Mouse (Mus musculus) heart, embryonic 14.5 days (tissue): Measurements from ENCODE around the gene Elf2. TPM values are rescaled to one million over a fixed set of nuclear protein-coding genes. Genes with fewer than 3 reads are reported as not detected.

Experiments
- ATAC-seq: fragments of 200-750 bp; cut with Nextera tagmentation; 2 replicates; pipeline ENCODE4 v1.8.0; 2017; ENCODE audit warnings: low read depth, moderate TSS enrichment; ENCODE audit not compliant: insufficient number of reproducible peaks, insufficient read depth, low FRiP score
- H3K27ac ChIP-seq, 2 experiments: fragments of 200-500 bp in 1 of 2; fragments of 300-500 bp in 1 of 2; sonication (generic) in 1 of 2; replicated peaks in 1 of 2; 2 replicates each; pipeline ENCODE4 v1.5.1; 2012 to 2014; ENCODE audit warnings: low read depth in 2 of 2, low read length in 2 of 2, control low read depth in 1 of 2, mild to moderate bottlenecking in 1 of 2, mixed read lengths in 1 of 2; ENCODE audit not compliant: control insufficient read depth in 1 of 2, insufficient read depth in 1 of 2
- H3K27me3 ChIP-seq: fragments of 300-500 bp; sonication (generic); 2 replicates; pipeline ENCODE4 v1.6.1; 2014; ENCODE audit warnings: mild to moderate bottlenecking, low read length, control low read depth; ENCODE audit not compliant: control insufficient read depth, insufficient read depth
- H3K36me3 ChIP-seq: fragments of 300-500 bp; sonication (generic); 2 replicates; pipeline ENCODE4 v1.6.1; 2014; ENCODE audit warnings: mild to moderate bottlenecking, control low read depth, low read length, mixed read lengths; ENCODE audit not compliant: control insufficient read depth, insufficient read depth
- H3K4me1 ChIP-seq, 2 experiments: fragments of 200-500 bp in 1 of 2; fragments of 300-500 bp in 1 of 2; sonication (generic) in 1 of 2; 2 replicates each; pipeline ENCODE4 v1.6.1; 2012 to 2014; ENCODE audit warnings: low read length in 2 of 2, control low read depth in 1 of 2, mixed read lengths in 1 of 2; ENCODE audit not compliant: control insufficient read depth in 2 of 2, insufficient read depth in 2 of 2
- H3K4me2 ChIP-seq: fragments of 300-500 bp; sonication (generic); 2 replicates; pipeline ENCODE4 v1.6.1; 2014; ENCODE audit warnings: mild to moderate bottlenecking, low read length
- H3K4me3 ChIP-seq, 2 experiments: fragments of 200-500 bp in 1 of 2; fragments of 300-500 bp in 1 of 2; sonication (generic) in 1 of 2; 2 replicates each; pipeline ENCODE4 v1.5.1; 2012 to 2014; ENCODE audit warnings: low read length in 2 of 2, mild to moderate bottlenecking in 2 of 2, control low read depth in 1 of 2, low read depth in 1 of 2, moderate library complexity in 1 of 2; ENCODE audit not compliant: control insufficient read depth in 1 of 2, insufficient read depth in 1 of 2
- H3K9ac ChIP-seq: fragments of 300-500 bp; sonication (generic); 2 replicates; pipeline ENCODE4 v1.6.1; 2014; ENCODE audit warnings: mild to moderate bottlenecking, low read length
- H3K9me3 ChIP-seq: fragments of 300-500 bp; sonication (generic); 2 replicates; pipeline ENCODE4 v1.6.1; 2016; ENCODE audit warnings: low read length, control low read depth; ENCODE audit not compliant: control insufficient read depth
- WGBS: fragments of 180-500 bp; shearing (Covaris S2); extraction: QIAGEN DNeasy Blood & Tissue Kit; methylation state at CpG from one replicate; pipeline ENCODE4 v1.1.7; 2014; 5-methylcytosine and 5-hydroxymethylcytosine counted together
- polyA plus RNA-seq: library from polyadenylated mRNA; unstranded; fragments of >200 nt; fragmentation: Nextera tagmentation; extraction: Ambion mirVana; gene quantifications from 2 replicates; pipeline ENCODE4 v1.2.1, GENCODE M21; 2014

Elf2 gene
- polyA plus RNA-seq, 1 experiment from 2014 or later, result 60.7 TPM

DNA sequence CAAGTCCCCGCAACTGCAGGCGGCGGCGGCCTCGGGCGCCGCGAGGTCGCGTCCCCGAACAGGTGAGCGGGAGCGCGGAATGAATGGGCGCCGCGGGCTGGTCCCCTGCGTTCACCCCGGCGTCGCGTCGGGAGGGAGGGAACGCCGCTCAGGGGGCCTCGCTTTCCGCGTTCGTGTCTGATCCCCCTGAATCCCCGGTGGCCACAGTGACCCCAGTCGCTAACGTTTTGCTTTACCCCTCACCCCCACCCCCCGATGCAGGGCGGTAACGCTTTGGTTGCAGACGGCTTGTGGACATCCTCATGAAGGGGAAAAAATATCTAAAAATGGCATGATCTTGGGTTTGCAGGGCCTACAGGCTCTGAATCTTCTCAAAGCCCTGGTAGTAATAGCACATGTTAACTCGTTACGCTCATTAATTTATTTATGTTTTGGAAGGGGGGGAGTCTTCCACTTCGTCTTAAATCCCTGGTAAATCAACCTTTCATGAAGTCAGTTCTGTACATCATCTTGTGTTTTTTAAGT, 115.2 kb downstream of the Elf2 start:
- no peak for ATAC-seq
- Histone ChIP-seq H3K4me3 (peak overlapping the region; percentile 82 to 85), H3K9me3 (no peaks in the 10 kb centered on the region), H3K9ac (peak overlapping the region; percentile 94), H3K27ac (peak overlapping the region; percentile 96 to 97; a peak in 2 of 4 replicates), H3K27me3 (no peaks in the 10 kb centered on the region), H3K4me2 (peak overlapping the region; percentile 80), H3K4me1 (peaks cover 21 to 54% of the 10 kb centered on the region in 2 experiments), H3K36me3 (0 out of 2 replicates have a peak, but pooled peaks cover 3% of the 10 kb centered on the region)
- 1% methylated on average over 39 of the region's 39 CpGs for WGBS

DNA sequence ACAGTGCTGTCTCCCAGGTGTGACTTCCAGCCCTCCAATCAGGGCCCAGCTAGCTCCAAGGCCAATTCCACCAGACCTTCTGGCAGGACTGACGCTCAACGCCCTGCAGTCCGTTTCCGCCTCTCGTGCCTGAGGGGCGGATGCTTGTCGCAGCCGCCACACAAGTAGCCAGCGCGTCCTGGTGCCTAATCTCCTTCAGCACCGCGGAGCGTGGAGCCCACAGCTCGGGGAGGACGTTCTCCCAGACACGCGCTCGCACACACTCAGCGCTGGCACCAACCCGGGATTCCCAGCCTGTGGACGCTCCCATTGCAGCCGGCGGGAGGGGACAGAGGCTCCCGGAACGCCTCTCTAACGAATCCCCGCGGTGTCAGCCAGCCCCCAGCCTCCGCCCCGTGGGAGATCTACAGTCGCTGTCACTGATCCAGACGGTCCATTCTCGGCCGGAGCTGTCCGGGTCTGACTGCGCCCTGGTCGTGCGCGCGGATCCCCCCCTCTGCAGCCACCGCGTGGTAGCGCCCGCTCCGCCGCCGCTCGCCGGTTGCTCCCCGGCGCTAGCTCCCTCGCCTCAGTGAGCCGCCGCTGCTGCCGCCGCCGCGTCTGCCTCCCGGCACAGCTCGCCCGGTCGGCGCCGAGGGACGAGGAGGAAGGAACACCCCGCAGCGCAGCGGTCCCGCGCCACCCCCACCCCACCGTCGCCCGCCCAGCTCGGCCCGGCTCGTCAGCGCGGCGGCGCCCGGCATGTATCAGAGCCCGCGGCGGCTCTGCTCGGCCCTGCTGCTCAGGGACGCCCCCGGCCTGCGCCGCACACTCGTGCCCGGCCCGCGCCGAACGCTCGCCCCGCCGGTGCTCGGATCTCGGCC, 115.9 kb downstream of the Elf2 start, which contains the start of gene Noct:
TSS of gene Noct (plus strand) at position 85 of the 863 bp plus-strand sequence.
- Histone ChIP-seq H3K36me3 (0 out of 2 replicates have a peak, but pooled peaks cover 3% of the 10 kb centered on the region), H3K4me2 (peak within 1 kb of the TSS; percentile 80), H3K4me3 (peak within 1 kb of the TSS; percentile 82 to 85), H3K9ac (peak within 1 kb of the TSS; percentile 94), H3K27me3 (no peaks in the 10 kb centered on the region), H3K27ac (peak within 1 kb of the TSS; percentile 96 to 97), H3K9me3 (no peaks in the 10 kb centered on the region), H3K4me1 (peaks cover 20 to 49% of the 10 kb centered on the region in 2 experiments)
- ATAC-seq, result peak; percentile 85
- under 1% methylated on average over 91 of the region's 100 CpGs for WGBS

DNA sequence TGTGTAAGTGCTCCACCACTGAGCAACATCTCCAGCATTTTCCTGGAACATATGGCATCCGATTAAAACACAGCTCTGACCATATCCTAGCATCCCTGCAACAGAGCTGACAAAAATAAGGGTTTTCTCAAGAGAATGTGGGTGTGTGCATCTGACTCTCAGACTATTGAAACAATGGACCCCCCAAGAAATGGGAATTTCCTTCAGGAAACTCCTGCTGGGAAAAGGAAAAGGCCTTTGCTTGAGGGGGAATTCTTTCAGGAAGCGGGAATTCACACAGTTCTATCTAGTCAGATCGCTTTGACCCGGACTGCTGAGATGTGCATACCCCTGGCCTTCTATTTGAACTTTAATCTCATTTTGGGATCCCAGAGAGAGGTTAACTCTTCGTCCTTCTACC, 116.9 kb downstream of the Elf2 start:
- peaks cover 20 to 49% of the 10 kb centered on the region in 2 experiments for H3K4me1 ChIP-seq
- peak overlapping the region; percentile 80 for H3K4me2 ChIP-seq
- 0 out of 2 replicates have a peak, but pooled peaks cover 3% of the 10 kb centered on the region for H3K36me3 ChIP-seq
- no peaks in the 10 kb centered on the region for H3K27me3 ChIP-seq
- WGBS, result 43% methylated on average over 5 of the region's 5 CpGs
- peak overlapping the region in 1 of 2 experiments; percentile 82; a peak in 2 of 4 replicates for H3K4me3 ChIP-seq
- peak overlapping the region in 1 of 2 experiments; percentile 97; a peak in 2 of 4 replicates for H3K27ac ChIP-seq
- ATAC-seq, result no peak
- no peaks in the 10 kb centered on the region for H3K9me3 ChIP-seq
- H3K9ac ChIP-seq, result peak overlapping the region; percentile 94

DNA sequence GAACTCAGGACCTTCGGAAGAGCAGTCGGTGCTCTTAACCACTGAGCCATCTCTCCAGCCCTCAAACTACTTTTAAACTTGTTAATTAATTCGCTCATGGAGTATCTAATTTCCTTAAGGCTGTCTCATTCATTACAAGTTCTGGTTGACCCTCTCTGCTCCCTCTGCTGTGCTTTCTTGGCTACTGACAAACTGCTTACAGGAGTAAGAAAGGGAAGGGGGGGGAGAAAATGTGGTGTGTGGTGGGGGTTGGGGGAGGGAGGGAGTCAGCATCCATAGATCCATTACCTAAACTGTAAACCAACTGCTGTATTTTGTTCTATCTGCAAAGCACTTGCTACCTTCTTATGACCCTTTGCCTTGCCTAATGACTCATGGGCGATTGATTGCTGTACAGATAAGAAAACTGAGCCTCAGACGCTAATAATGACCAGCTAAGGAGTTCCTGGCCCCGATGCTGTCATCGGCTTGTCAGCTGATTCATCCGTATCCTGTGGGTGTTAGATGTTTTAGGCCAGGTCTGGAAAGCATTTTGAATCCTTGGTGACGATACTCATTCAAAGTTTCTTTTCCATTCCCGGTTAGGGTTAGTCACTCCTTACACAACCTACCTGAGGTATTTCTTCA, 117.5 kb downstream of the Elf2 start:
- Histone ChIP-seq H3K4me1 (peaks cover 20 to 49% of the 10 kb centered on the region in 2 experiments), H3K4me3 (no peak overlapping the region), H3K4me2 (peak overlapping the region; percentile 80; the same call in 1 of the 2 replicates), H3K9ac (no peak overlapping the region), H3K27ac (peak overlapping the region in 1 of 2 experiments; percentile 97; a peak in 1 of 4 replicates), H3K36me3 (0 out of 2 replicates have a peak, but pooled peaks cover 3% of the 10 kb centered on the region), H3K27me3 (no peaks in the 10 kb centered on the region), H3K9me3 (no peaks in the 10 kb centered on the region)
- 44% methylated on average over 10 of the region's 10 CpGs for WGBS
- ATAC-seq, result no peak

DNA sequence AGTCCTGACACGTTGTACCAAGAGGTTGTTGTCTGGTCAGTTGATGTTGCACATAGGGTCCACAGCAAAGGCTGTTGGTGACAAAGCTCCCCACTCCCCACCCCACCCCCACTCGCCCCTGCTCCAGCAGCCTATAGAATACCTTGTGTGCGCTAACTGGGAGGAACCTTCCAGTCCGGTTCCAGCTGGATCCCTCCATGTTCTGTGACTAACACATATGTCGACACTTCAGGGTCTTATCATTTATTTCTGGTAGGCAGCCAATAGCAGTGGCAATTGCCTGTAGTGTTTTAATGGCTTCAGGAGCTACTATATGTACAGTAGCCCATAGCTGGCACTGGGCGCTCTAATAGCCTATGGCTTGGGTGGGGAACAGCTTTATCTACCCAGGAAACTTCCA, 118.2 kb downstream of the Elf2 start:
- H3K27ac ChIP-seq, result peak overlapping the region; percentile 40 to 43; a peak in 3 of 4 replicates
- H3K4me3 ChIP-seq, result peak overlapping the region in 1 of 2 experiments; percentile 14; a peak in 1 of 4 replicates
- H3K27me3 ChIP-seq, result no peaks in the 10 kb centered on the region
- ATAC-seq, result peak; percentile 38; the same call in 1 of the 2 replicates
- 39% methylated on average over 6 of the region's 6 CpGs for WGBS
- no peaks in the 10 kb centered on the region for H3K9me3 ChIP-seq
- 0 out of 2 replicates have a peak overlapping the region, but pooled peaks have one; percentile 17 for H3K9ac ChIP-seq
- H3K36me3 ChIP-seq, result 0 out of 2 replicates have a peak, but pooled peaks cover 2% of the 10 kb centered on the region
- peaks cover 20 to 49% of the 10 kb centered on the region in 2 experiments for H3K4me1 ChIP-seq
- peak overlapping the region; percentile 47 for H3K4me2 ChIP-seq

DNA sequence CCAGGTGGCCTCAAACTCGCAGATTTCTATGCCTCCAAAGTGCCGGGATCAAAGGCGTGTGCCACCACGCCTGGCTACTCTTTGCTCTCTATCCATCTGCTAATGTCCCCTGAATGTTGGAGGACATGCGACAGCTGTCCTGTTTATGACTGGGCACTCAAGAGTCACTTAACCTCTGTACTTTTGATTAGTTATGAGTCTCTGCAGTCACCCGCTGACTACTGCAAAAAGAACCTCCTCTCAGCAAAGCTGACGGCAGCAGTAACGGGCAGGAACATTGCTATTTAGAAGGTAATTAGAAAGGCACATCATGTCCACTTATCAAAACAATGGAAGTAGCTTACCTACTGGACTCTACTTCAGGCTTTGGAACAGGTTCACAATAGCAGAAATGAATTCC, 118.6 kb downstream of the Elf2 start:
- 38% methylated on average over 8 of the region's 8 CpGs for WGBS
- H3K4me3 ChIP-seq, result peak overlapping the region in 1 of 2 experiments; percentile 14; a peak in 1 of 4 replicates
- H3K4me2 ChIP-seq, result peak overlapping the region; percentile 47
- no peaks in the 10 kb centered on the region for H3K27me3 ChIP-seq
- H3K9me3 ChIP-seq, result no peaks in the 10 kb centered on the region
- H3K36me3 ChIP-seq, result no peaks in the 10 kb centered on the region
- H3K4me1 ChIP-seq, result peaks cover 20 to 48% of the 10 kb centered on the region in 2 experiments
- peak overlapping the region; percentile 40 to 43 for H3K27ac ChIP-seq
- H3K9ac ChIP-seq, result 0 out of 2 replicates have a peak overlapping the region, but pooled peaks have one; percentile 17
- no peak for ATAC-seq

DNA sequence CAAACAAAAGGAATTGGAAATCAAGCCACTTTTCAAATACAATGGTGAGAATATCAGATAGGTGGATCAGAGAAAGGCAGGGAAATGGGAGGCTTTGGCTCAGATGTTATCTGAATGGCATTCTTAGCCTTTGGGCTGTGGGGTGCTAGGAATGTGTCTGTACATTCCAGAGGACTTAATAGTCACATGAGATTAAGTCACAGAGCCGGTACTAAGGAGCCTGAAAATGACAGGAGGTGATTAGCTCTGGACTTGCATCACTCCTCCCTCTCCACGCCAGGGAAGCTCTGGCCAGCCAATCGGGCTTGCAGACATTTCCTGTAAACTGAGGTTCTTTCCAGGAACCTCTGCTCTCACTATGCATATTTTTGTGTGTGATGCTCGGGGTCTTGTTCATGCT, 119.6 kb downstream of the Elf2 start:
- Histone ChIP-seq H3K36me3 (no peaks in the 10 kb centered on the region), H3K4me3 (no peak overlapping the region), H3K9ac (no peak overlapping the region), H3K4me1 (peaks cover 18 to 39% of the 10 kb centered on the region in 2 experiments), H3K27me3 (no peaks in the 10 kb centered on the region), H3K27ac (no peak overlapping the region), H3K4me2 (peak overlapping the region; percentile 47; the same call in 1 of the 2 replicates), H3K9me3 (no peaks in the 10 kb centered on the region)
- ATAC-seq, result no peak
- WGBS, result 20% methylated on average over 4 of the region's 4 CpGs
